Mouse (Mus musculus) splenic B cell, adult 2 months (primary cell): Measurements from ENCODE around the gene Cavin3.

Source experiments
- DNase-seq: peaks from one replicate; pipeline ENCODE4 v3.0.0-alpha.2; 2011; ENCODE audit warnings: low read depth, low spot score
- H3K27me3 ChIP-seq: 2 replicates; pipeline ENCODE4 v1.6.1; 2012; ENCODE audit warnings: mild to moderate bottlenecking, low read length, moderate library complexity, mixed read lengths; ENCODE audit not compliant: control insufficient read depth, poor library complexity, insufficient read depth, severe bottlenecking
- H3K36me3 ChIP-seq: 2 replicates; pipeline ENCODE4 v1.6.1; 2012; ENCODE audit warnings: mild to moderate bottlenecking, low read length, moderate library complexity, mixed read lengths; ENCODE audit not compliant: control insufficient read depth, poor library complexity, insufficient read depth, severe bottlenecking

Gene Cavin3

DNA sequence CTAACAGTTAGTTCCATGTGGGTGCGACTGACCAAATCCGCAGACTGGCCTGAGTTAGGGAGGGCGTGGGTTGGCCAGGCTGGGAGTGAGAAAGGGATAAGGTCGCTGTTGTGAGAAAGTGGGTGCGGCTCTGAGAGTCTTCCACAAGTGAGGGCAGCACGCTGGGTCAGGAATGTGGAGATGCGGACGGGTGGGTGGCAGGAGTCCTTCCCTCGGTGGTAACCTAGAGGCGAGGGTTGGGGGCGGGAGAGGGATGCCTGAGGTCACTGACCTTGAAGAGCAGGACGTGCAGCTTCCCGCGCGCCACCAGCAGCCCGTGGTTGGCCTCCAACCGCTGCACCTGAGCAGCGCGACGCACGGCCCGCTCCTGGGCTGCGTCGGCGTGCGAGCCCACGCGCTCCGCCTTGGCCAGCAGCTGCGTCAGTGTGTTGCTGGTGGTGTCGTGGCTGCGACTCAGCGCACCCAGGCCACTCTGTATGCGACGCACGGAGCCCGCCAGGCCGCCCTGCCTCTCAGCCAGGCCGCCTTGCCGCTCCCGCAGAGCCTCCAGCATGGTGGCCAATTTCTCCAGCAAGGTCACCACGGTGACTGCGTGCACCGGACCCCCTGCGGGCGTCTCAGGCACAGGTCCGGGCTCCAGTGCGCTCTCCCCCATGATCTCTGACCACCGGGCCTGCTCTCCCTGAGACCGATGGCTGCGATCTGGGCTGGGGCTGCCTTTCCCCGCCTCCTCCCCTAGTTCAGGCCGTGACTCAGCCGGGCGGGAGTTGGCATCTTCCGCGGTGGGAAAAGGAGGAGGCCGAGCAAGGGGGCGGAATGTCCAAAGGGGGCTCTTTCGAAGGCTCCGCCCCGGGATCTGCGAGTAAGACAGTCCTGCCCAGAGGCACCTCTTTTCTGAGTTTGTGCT is at the start of gene Cavin3:
Gene Cavin3 (minus strand): TSS at position 796 of the 907 bp plus-strand sequence.
- no peaks in the 10 kb centered on the region for H3K36me3 ChIP-seq

DNA sequence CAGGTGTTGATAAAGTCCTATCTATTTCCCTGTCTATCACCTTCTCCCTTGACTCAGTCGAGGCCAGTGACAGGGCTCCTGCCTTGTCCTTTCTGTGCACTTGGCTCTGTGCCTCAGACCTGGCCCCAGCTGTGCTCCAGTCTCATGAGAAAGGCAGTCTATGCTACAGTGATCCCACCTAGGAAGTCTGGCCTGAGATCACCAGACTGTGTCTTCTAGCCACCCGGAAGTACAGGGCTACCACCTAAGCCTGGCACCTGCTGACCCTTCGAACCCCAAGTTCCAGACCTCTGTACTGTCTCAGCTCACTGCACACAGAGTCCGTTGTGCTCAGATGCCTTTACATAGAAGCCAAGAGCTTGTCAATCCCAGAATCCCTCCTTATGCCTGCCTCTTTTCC is 46.0 kb upstream of the Cavin3 start:
- Histone ChIP-seq H3K27me3 (no peaks in the 10 kb centered on the region; the same call in 1 of the 2 replicates), H3K36me3 (no peaks in the 10 kb centered on the region)
- DNase-seq, result no peak

More for the DNA sequence above, at the start of gene Cavin3:
- no peak for DNase-seq
- H3K27me3 ChIP-seq, result no peaks in the 10 kb centered on the region

GRCm38 (mm10) chr7:105527306-105527937 is 45.3 kb upstream of the Cavin3 start:
- peak; percentile 12 for DNase-seq
- no peaks in the 10 kb centered on the region; the same call in 1 of the 2 replicates for H3K27me3 ChIP-seq
- H3K36me3 ChIP-seq, result no peaks in the 10 kb centered on the region

DNA sequence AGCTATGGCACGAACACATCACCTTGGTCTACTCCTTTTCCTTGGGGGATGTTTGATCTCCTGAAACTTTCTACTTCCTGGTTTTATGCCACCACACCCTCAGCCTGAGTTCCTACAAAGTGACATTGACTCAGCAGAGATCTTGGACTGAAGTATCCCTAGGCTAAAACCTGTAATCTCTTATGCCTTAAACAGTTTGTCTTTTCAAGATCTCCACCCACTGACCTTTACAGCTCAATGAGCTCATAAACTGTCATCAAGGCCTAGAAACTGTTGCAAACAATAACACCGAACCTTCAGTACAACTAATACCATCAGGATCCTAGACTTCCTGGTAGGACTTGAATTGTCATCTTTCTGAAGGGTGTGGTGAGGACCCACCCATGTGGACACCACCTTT is 42.1 kb upstream of the Cavin3 start:
- Histone ChIP-seq H3K36me3 (no peaks in the 10 kb centered on the region), H3K27me3 (no peaks in the 10 kb centered on the region; the same call in 1 of the 2 replicates)
- no peak for DNase-seq

GRCm38 (mm10) chr7:105520201-105520600 is 38.1 kb upstream of the Cavin3 start:
- DNase-seq, result no peak
- Histone ChIP-seq H3K27me3 (no peaks in the 10 kb centered on the region), H3K36me3 (no peaks in the 10 kb centered on the region)

DNA sequence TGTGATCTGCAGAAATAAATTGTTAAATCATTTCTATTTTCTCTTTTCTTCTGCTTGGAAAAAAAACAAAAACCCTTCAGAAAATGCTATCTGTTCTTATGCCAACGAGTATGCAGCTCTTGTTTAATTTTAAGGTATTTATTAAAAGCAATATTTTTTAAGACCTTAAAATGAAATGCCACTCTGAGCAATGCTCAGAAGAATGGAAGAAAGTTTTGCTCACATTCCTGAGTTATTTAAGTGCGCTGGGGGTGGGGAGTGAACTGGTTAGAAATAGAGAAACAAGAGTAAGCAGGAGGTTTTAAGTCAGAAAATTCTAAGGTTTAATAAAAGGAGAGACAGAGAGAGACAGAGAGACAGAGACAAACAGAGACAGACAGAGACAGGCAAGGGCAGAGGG is 37.7 kb upstream of the Cavin3 start:
- Histone ChIP-seq H3K36me3 (no peaks in the 10 kb centered on the region), H3K27me3 (no peaks in the 10 kb centered on the region)
- DNase-seq, result no peak

DNA sequence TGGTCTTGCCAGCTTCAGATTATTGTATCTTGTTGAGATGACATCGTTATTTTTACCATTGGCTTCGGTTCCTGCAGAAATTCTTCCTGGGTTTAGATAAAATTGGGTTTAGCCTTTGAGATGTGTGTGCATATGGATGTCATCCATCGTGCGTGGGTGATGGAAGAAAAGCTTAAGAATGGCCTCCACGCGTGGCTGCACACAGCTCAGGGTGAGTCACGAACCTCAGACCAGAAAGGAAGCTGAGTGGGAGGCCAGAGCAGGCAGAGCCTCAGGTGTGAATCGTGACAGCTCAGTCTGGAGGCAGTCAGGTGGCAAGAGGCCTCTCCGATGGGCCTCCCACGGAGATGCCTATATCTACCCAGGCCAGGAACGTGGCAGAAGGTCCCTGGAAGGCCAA is 37.2 kb upstream of the Cavin3 start:
- Histone ChIP-seq H3K36me3 (no peaks in the 10 kb centered on the region), H3K27me3 (no peaks in the 10 kb centered on the region)
- DNase-seq, result no peak

DNA sequence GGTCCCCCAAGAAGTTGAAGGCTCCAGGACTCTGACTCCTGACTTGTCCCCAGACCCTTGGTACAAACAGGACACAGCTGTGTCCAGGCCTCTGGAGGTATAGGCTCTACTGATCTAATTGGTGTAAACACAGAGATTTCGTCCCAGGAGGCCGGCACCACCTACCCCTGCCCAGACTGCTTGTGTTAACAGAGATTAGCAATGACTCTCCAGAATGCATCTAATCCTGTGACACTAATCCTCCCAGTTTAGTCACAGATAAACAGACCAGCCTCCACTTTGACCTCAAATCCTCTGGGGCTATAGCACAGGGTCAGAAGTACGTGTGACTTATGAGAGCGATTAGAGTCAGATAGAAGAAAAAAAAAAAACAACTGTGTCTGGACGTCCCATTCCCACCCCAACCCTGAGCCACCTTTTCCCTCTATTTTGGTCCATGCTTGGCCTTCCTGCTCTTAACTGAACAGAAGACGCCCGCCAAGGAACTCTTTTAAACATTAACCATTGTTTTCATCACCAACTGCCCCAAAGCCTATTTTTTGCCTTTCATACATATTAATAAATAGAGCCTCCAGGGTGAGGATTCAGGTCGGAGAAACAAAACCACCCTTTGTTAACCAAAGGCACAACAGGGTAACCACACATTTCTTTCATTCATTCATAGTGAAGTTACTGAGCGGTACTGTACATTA is 34.7 kb upstream of the Cavin3 start:
- no peak for DNase-seq

DNA sequence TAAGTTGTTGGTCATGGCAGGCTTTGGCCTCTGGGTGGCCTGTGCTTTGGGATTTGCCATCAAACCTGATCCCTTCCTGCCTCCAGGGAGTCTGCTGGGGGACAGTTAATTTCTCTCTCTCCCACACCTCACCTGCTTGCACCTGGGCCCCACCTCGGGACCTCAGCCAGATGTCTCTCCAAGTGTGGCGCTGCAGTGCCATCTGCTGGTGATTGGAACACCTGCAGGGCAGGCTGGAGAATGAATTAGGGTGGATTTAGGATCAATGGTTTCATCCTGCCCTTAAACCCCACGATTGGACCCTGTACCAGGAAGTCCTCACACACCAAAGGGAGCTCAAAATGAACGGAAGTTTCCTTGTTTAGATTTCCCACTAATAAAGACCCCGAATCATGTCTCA is 33.1 kb upstream of the Cavin3 start:
- Histone ChIP-seq H3K36me3 (no peaks in the 10 kb centered on the region), H3K27me3 (no peaks in the 10 kb centered on the region)
- peak; percentile 69 for DNase-seq

More for the DNA sequence above, 34.7 kb upstream of the Cavin3 start:
- Histone ChIP-seq H3K27me3 (no peaks in the 10 kb centered on the region), H3K36me3 (no peaks in the 10 kb centered on the region)

DNA sequence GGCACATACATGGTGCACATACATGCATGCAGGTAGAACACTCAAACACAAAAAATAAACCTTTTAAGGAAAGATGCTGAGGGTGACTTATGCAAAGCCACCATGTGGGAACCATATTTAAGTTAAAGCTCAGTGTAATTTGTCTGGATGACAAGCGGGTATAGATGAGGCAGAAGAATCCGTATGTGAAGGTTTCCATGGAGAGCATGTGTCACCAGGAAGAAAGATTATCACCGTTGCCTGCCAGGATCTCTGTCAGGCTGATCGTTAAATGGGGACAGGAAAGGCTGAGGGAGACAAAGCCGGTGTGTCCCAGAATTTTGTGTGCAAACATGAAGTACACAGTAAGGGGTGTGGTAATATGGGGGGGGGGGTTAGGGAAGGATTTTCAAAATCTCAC is 32.5 kb upstream of the Cavin3 start:
- no peaks in the 10 kb centered on the region for H3K36me3 ChIP-seq
- H3K27me3 ChIP-seq, result no peaks in the 10 kb centered on the region

DNA sequence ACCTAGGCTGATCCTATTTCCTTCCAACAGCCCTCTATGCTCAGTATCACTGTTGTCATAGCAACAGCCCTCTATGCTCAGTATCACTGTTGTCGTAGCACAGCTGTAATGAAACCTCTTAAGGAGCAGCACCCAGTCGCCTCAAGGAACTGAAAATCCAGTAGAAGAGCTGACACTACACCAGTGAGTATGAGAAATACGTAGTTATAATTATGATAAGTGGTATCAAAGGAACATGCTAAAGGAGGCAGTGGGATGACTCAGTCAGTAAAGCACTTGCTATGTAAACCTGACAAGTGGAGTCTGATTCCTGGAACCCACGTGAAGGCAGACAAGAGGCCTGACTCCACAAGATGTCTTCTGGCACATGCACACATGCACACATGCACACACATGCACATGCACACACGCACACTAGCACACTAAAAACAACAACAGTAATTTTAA is 31.8 kb upstream of the Cavin3 start:
- no peak for DNase-seq
- H3K27me3 ChIP-seq, result no peaks in the 10 kb centered on the region
- H3K36me3 ChIP-seq, result no peaks in the 10 kb centered on the region

More for the DNA sequence above, 32.5 kb upstream of the Cavin3 start:
- DNase-seq, result no peak

DNA sequence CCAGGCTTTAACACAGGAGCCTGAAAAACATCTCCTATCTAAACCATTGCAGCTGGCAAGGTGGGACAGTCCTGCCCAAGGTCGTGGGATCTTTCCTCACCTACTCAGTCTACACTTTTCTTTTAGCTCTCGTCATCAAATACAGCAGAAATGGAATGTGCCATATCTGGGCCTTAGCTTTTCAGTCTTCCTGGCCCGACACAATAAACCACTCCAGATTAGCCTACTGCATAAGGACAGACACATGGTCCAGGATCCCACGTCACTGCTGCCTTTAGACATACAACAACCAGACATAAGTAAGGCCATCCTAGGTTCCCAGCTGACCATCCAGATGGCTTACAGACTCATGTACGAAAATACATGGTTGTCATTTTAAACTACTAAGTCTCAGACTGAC is 28.0 kb upstream of the Cavin3 start:
- Histone ChIP-seq H3K36me3 (no peaks in the 10 kb centered on the region), H3K27me3 (no peaks in the 10 kb centered on the region)
- no peak for DNase-seq

DNA sequence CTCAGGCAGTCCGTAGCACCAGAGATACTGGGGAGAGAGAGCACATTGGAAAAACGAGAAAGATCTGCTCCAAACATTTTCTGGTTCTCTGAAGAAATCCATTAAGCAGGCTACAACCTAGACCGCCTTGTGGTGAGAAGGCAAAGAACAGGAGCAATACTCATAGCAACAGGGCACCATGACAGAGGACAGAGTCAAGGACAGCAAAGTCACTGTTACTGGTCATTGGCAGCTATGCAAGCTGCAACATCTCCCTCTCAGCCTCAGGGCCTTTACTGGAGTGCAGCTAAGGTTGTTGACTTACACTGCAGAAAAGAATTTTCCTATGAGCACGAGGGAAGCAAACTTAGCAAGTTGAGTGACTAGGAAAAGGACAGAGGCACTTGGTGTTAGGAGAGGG is 25.2 kb upstream of the Cavin3 start:
- no peak for DNase-seq
- Histone ChIP-seq H3K36me3 (no peaks in the 10 kb centered on the region), H3K27me3 (no peaks in the 10 kb centered on the region)

DNA sequence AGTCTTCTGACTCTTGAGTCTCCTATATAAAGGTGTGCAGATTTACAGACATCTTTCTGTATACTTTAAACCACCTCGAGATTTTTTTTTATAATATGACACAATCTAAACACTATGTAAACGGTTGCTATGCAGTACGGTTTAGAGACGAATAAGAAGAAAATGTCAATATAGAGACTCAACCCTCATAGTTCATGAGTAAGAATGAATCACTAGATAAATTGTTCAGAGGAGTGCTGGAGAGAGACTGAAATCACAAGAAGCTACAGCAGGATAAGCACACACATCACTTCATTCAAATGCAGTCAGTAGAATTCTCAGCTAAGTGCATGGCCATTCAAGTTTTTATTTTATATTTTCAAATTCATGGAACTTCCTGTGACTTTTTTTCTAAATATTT is 19.9 kb upstream of the Cavin3 start:
- no peak for DNase-seq

GRCm38 (mm10) chr7:105499676-105500075 is 17.6 kb upstream of the Cavin3 start:
- H3K27me3 ChIP-seq, result no peaks in the 10 kb centered on the region
- no peaks in the 10 kb centered on the region for H3K36me3 ChIP-seq
- DNase-seq, result no peak

More for the DNA sequence above, 19.9 kb upstream of the Cavin3 start:
- Histone ChIP-seq H3K36me3 (no peaks in the 10 kb centered on the region), H3K27me3 (no peaks in the 10 kb centered on the region)
